Mouse (Mus musculus): ENCODE measurements at regions not wholly inside any gene's neighbourhood (a gene's known extent, or its start where the extent isn't known, plus 50 kb on each side); places are given as distances from the start of the nearest gene placed in this dataset.

DNA sequence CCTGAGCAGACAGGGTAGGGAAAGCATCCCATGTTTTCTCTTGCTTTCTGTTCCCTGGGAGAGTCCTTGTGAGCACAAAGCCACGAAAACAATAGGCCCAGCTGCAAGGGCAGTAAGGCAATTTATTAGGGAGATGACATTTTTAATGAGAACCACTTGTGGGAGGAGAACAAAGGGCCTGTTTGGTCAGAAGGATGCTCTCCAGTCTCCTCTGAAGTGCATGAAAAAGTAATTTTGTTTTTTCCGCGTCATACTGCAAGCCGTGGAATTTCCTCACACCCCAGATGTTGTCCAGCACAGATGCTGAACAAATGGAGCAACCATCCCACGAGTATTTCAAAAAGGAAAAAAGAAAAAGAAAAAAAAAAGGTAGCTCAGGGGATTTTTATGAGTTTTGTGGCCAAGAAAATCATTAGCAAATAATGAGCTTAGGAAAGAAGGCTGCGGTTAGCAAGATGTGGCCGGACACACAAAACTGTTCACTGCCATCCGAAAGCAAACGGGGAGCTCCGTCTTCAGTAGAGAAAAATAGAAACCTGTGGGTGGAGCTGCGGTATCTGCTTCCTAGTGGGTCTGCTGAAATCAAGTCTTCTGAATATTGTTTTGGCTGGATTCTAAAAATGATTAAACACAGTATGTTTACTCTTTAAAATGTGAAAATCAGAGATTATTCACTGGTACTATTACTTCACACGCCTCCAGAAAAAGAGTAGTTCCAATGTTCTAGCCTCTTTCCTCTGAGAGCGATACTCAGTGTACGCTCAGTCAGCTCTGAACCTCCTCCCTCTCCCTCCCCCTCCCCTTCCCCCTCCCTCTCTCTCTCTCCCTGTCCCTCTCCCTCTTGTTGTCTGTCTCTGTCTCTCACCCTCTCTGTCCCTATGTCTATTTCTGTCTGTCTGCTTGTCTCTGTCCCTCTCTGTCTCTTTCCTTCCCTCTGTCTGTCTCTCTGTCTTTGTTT is 235.4 kb upstream of the Mctp2 start:
- no peak for ATAC-seq (replicated peaks; ENCODE audit: insufficient number of reproducible peaks, insufficient read depth, low FRiP score, low read depth)
- H3K27ac ChIP-seq, result no peak overlapping the region
- H3K4me2 ChIP-seq, result no peak overlapping the region
- H3K9me3 ChIP-seq (replicated peaks), result no peaks in the 10 kb centered on the region
- H3K4me3 ChIP-seq, result no peak overlapping the region
- no peak overlapping the region for H3K9ac ChIP-seq
- no peaks in the 10 kb centered on the region for H3K27me3 ChIP-seq
- no peaks in the 10 kb centered on the region; the same call in 1 of the 2 replicates for H3K4me1 ChIP-seq (replicated peaks)
- no peaks in the 10 kb centered on the region for H3K36me3 ChIP-seq
- WGBS, result 57% methylated on average over 14 of the region's 14 CpGs

DNA sequence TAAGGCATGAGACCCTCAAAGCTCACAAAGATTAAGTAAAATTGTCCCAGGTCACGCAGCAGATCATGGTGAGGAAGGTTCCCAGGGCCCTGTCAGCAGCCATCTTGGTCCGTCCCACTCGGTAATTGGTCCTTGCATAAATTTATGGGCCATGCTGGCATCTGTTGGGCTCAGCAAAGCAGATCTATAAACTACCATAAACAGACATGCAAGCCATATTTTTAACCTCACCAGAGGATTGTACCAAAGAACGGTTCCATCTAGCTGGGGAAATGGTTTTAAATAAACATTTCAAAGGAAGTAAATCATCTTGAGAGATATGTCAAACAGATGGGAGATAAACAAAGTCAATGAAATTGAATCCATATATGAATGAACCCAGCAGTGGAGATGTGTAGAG is 237.1 kb upstream of the Mctp2 start:
- Histone ChIP-seq H3K9ac (no peak overlapping the region), H3K27ac (no peak overlapping the region), H3K4me2 (no peak overlapping the region), H3K4me1 (replicated peaks) (no peaks in the 10 kb centered on the region; the same call in 1 of the 2 replicates), H3K4me3 (no peak overlapping the region), H3K36me3 (no peaks in the 10 kb centered on the region), H3K27me3 (no peaks in the 10 kb centered on the region), H3K9me3 (replicated peaks) (no peaks in the 10 kb centered on the region)
- no peak for ATAC-seq (replicated peaks; ENCODE audit: insufficient number of reproducible peaks, insufficient read depth, low FRiP score, low read depth)
- whole genome bisulfite sequencing, result 72% methylated on average over 4 of the region's 4 CpGs

DNA sequence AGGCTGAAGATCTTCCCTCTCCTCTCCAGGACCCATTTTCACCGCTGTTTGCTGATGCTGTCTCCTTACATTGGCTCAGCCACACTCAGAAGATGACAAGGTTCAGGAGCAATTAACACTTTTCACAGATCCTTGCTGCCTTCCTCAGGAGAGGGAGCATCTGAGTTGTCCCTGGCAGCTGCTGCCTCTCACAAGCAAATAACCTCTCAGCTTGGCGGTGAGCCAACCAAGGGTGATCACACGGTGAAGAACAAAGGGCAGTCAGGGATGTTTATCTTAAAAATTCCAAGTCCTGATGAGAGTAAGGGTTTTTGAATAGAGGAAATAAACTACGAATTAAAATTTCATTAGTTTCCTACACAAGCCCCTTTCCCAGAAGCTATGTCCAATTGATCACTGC is 237.5 kb upstream of the Mctp2 start:
- H3K9me3 ChIP-seq (replicated peaks), result no peaks in the 10 kb centered on the region
- ATAC-seq (replicated peaks; ENCODE audit: insufficient number of reproducible peaks, insufficient read depth, low FRiP score, low read depth), result no peak
- H3K36me3 ChIP-seq, result no peaks in the 10 kb centered on the region
- no peak overlapping the region for H3K4me3 ChIP-seq
- H3K27ac ChIP-seq, result no peak overlapping the region
- no peak overlapping the region for H3K9ac ChIP-seq
- no peak overlapping the region for H3K4me2 ChIP-seq
- H3K27me3 ChIP-seq, result no peaks in the 10 kb centered on the region
- 31% methylated on average over 4 of the region's 4 CpGs for WGBS
- no peaks in the 10 kb centered on the region; the same call in 1 of the 2 replicates for H3K4me1 ChIP-seq (replicated peaks)

- Histone ChIP-seq H3K4me1 (replicated peaks) (no peaks in the 10 kb centered on the region), H3K27me3 (no peaks in the 10 kb centered on the region), H3K36me3 (no peaks in the 10 kb centered on the region), H3K9ac (no peak overlapping the region), H3K27ac (no peak overlapping the region), H3K4me2 (no peak overlapping the region), H3K4me3 (no peak overlapping the region), H3K9me3 (replicated peaks) (no peaks in the 10 kb centered on the region)
- ATAC-seq (replicated peaks; ENCODE audit: insufficient number of reproducible peaks, insufficient read depth, low FRiP score, low read depth), result no peak
Observed at GRCm38 (mm10) chr7:72567378-72567777, 261.0 kb upstream of the Mctp2 start.

GRCm38 (mm10) chr7:72569177-72569576 is 262.8 kb upstream of the Mctp2 start:
- no peaks in the 10 kb centered on the region for H3K27me3 ChIP-seq
- no peaks in the 10 kb centered on the region for H3K36me3 ChIP-seq
- H3K4me3 ChIP-seq, result no peak overlapping the region
- no peak overlapping the region for H3K27ac ChIP-seq
- H3K9me3 ChIP-seq (replicated peaks), result no peaks in the 10 kb centered on the region
- no peak overlapping the region for H3K4me2 ChIP-seq
- H3K4me1 ChIP-seq (replicated peaks), result no peaks in the 10 kb centered on the region
- no peak for ATAC-seq (replicated peaks; ENCODE audit: insufficient number of reproducible peaks, insufficient read depth, low FRiP score, low read depth)
- no peak overlapping the region for H3K9ac ChIP-seq

GRCm38 (mm10) chr7:72574316-72574715 is 267.9 kb upstream of the Mctp2 start:
- H3K4me3 ChIP-seq, result no peak overlapping the region
- 83% methylated on average over 1 of the region's 1 CpGs for WGBS
- H3K4me2 ChIP-seq, result no peak overlapping the region

GRCm38 (mm10) chr7:72584427-72584826 is 278.0 kb upstream of the Mctp2 start:
- H3K4me3 ChIP-seq, result no peak overlapping the region
- WGBS, result 70% methylated on average over 3 of the region's 3 CpGs

More at GRCm38 (mm10) chr7:72574316-72574715, 267.9 kb upstream of the Mctp2 start:
- H3K27ac ChIP-seq, result no peak overlapping the region
- no peaks in the 10 kb centered on the region for H3K36me3 ChIP-seq
- no peaks in the 10 kb centered on the region for H3K4me1 ChIP-seq (replicated peaks)
- ATAC-seq (replicated peaks; ENCODE audit: insufficient number of reproducible peaks, insufficient read depth, low FRiP score, low read depth), result no peak
- no peaks in the 10 kb centered on the region for H3K27me3 ChIP-seq
- H3K9ac ChIP-seq, result no peak overlapping the region
- no peaks in the 10 kb centered on the region for H3K9me3 ChIP-seq (replicated peaks)

DNA sequence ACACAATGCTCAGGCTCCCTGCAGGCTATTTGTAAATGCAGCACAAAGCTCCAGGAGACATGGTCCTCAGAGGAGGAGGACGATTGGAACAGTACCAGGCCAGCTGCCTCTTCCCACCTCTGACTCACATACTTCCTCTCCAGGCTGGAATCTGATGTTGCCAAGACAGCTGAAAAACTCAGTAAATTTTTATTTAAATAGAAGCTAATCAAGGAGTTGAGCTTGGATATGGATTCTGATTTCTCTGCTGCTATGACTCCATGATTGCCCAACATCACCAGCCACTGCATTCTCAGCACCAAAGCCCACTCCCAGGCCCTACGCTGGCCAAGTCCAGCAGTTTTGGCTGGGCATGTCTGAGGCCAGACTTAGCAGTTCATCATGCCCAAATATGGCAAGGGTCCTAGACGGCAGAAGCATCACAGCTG is 282.8 kb upstream of the Mctp2 start:
- H3K4me1 ChIP-seq (replicated peaks), result no peaks in the 10 kb centered on the region
- no peaks in the 10 kb centered on the region for H3K27me3 ChIP-seq
- H3K9me3 ChIP-seq (replicated peaks), result no peaks in the 10 kb centered on the region
- ATAC-seq (replicated peaks; ENCODE audit: insufficient number of reproducible peaks, insufficient read depth, low FRiP score, low read depth), result no peak
- H3K4me2 ChIP-seq, result no peak overlapping the region
- no peak overlapping the region for H3K27ac ChIP-seq
- 48% methylated on average over 3 of the region's 3 CpGs for WGBS
- no peak overlapping the region for H3K4me3 ChIP-seq
- no peaks in the 10 kb centered on the region for H3K36me3 ChIP-seq
- no peak overlapping the region for H3K9ac ChIP-seq

More at GRCm38 (mm10) chr7:72584427-72584826, 278.0 kb upstream of the Mctp2 start:
- Histone ChIP-seq H3K9ac (no peak overlapping the region), H3K27ac (no peak overlapping the region), H3K4me1 (replicated peaks) (no peaks in the 10 kb centered on the region), H3K36me3 (no peaks in the 10 kb centered on the region), H3K27me3 (no peaks in the 10 kb centered on the region), H3K9me3 (replicated peaks) (no peaks in the 10 kb centered on the region), H3K4me2 (no peak overlapping the region)
- ATAC-seq (replicated peaks; ENCODE audit: insufficient number of reproducible peaks, insufficient read depth, low FRiP score, low read depth), result no peak

- H3K4me3 ChIP-seq, result no peak overlapping the region
- ATAC-seq (replicated peaks; ENCODE audit: insufficient number of reproducible peaks, insufficient read depth, low FRiP score, low read depth), result no peak
- H3K4me1 ChIP-seq (replicated peaks), result no peaks in the 10 kb centered on the region
- H3K9me3 ChIP-seq (replicated peaks), result no peaks in the 10 kb centered on the region
- H3K36me3 ChIP-seq, result no peaks in the 10 kb centered on the region
- no peaks in the 10 kb centered on the region for H3K27me3 ChIP-seq
- H3K9ac ChIP-seq, result no peak overlapping the region
- WGBS, result 62% methylated on average over 4 of the region's 4 CpGs
- no peak overlapping the region for H3K27ac ChIP-seq
- no peak overlapping the region for H3K4me2 ChIP-seq
Observed at GRCm38 (mm10) chr7:72590351-72591115, 284.1 kb upstream of the Mctp2 start.

- H3K9me3 ChIP-seq (replicated peaks), result no peaks in the 10 kb centered on the region
- no peak overlapping the region for H3K9ac ChIP-seq
- no peak overlapping the region for H3K4me3 ChIP-seq
- ATAC-seq (replicated peaks; ENCODE audit: insufficient number of reproducible peaks, insufficient read depth, low FRiP score, low read depth), result no peak
- H3K27ac ChIP-seq, result no peak overlapping the region
- WGBS, result 73% methylated on average over 6 of the region's 6 CpGs
- no peaks in the 10 kb centered on the region for H3K27me3 ChIP-seq
- H3K4me1 ChIP-seq (replicated peaks), result no peaks in the 10 kb centered on the region
- no peaks in the 10 kb centered on the region for H3K36me3 ChIP-seq
- no peak overlapping the region for H3K4me2 ChIP-seq
Observed at GRCm38 (mm10) chr7:72592110-72592509, 285.7 kb upstream of the Mctp2 start.

DNA sequence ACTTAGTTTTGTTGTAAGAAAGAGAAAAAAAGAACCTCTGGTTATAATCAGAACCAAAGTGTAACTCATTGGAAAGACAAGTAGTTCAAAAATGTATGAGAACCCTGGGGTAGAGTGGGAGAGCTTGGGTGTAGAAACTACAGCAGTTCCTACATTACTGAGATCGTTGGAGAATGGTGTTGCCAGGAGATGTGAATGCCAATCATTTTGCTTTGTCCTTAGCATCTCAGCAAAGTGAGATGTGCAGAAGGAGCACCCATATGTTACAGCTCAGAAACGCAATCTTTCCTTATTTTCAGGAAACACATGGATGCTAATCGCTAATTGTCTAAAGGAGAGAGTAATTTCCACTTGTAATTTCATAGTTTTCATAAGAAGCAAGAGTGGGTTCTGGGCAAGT is 286.2 kb upstream of the Mctp2 start:
- Histone ChIP-seq H3K9ac (no peak overlapping the region), H3K4me2 (no peak overlapping the region), H3K27me3 (no peaks in the 10 kb centered on the region), H3K9me3 (replicated peaks) (no peaks in the 10 kb centered on the region), H3K27ac (no peak overlapping the region), H3K4me3 (no peak overlapping the region), H3K36me3 (no peaks in the 10 kb centered on the region), H3K4me1 (replicated peaks) (no peaks in the 10 kb centered on the region)
- ATAC-seq (replicated peaks; ENCODE audit: insufficient number of reproducible peaks, insufficient read depth, low FRiP score, low read depth), result no peak
- WGBS, result 69% methylated on average over 3 of the region's 3 CpGs

Data from heart, embryonic 15.5 days (tissue).